Mouse (Mus musculus) kidney, postnatal 25 days (tissue): ENCODE measurements around the gene Pusl1.

Source experiments
- DNase-seq, 2 experiments: peaks; one replicate each; pipeline ENCODE4 v3.0.0; 2021; ENCODE audit warnings: mixed read lengths in 2 of 2

Gene Pusl1

GRCm38 (mm10) chr4:155841003-155841454 lies 50.6 kb downstream of the Pusl1 start:
- DNase-seq = peak; percentile 78 to 91

- DNase-seq = peak in 1 of 2 experiments; percentile 37
These were observed 51.2 kb downstream of the Pusl1 start for GRCm38 (mm10) chr4:155840076-155841002.

GRCm38 (mm10) chr4:155839483-155839910 lies 52.1 kb downstream of the Pusl1 start, which contains the start of gene Mxra8:
Gene Mxra8, plus strand, starts transcription at chr4:155839680.
- peak; percentile 86 to 93 for DNase-seq

- peak in 1 of 2 experiments; percentile 40 for DNase-seq
These were observed 53.1 kb downstream of the Pusl1 start for GRCm38 (mm10) chr4:155838187-155839153.
